Mouse (Mus musculus) heart, embryonic 11.5 days (tissue): Measurements from ENCODE around the gene Pax5. TPM values are rescaled to one million over a fixed set of nuclear protein-coding genes. Genes with fewer than 3 reads are reported as not detected.

ENCODE experiments used
- ATAC-seq: fragments of 200-750 bp; cut with Nextera tagmentation; replicated peaks from 2 replicates; pipeline ENCODE4 v1.8.0; 2017; ENCODE audit warnings: moderate library complexity; ENCODE audit not compliant: insufficient number of reproducible peaks, low FRiP score, low TSS enrichment
- H3K27ac ChIP-seq: fragments of 300-500 bp; sonication (generic); 2 replicates; pipeline ENCODE4 v1.5.1; 2014; ENCODE audit warnings: mild to moderate bottlenecking, low read depth, low read length
- H3K27me3 ChIP-seq: fragments of 300-500 bp; sonication (generic); 2 replicates; pipeline ENCODE4 v1.6.1; 2014; ENCODE audit warnings: mild to moderate bottlenecking, low read length, mixed read lengths; ENCODE audit not compliant: control insufficient read depth, insufficient read depth
- H3K36me3 ChIP-seq: fragments of 300-500 bp; sonication (generic); 2 replicates; pipeline ENCODE4 v1.6.1; 2014; ENCODE audit warnings: mild to moderate bottlenecking, low read length, moderate library complexity, mixed read lengths; ENCODE audit not compliant: control insufficient read depth, insufficient read depth
- H3K4me1 ChIP-seq: fragments of 300-500 bp; sonication (generic); 2 replicates; pipeline ENCODE4 v1.6.1; 2014; ENCODE audit warnings: low read length; ENCODE audit not compliant: control insufficient read depth, insufficient read depth
- H3K4me2 ChIP-seq: fragments of 300-500 bp; sonication (generic); 2 replicates; pipeline ENCODE4 v1.6.1; 2014; ENCODE audit warnings: mild to moderate bottlenecking, moderate library complexity
- H3K4me3 ChIP-seq: fragments of 300-500 bp; sonication (generic); 2 replicates; pipeline ENCODE4 v1.5.1; 2014; ENCODE audit warnings: low read depth, low read length
- H3K9ac ChIP-seq: fragments of 300-500 bp; sonication (generic); 2 replicates; pipeline ENCODE4 v1.6.1; 2014; ENCODE audit warnings: mild to moderate bottlenecking, low read depth, low read length, moderate library complexity
- H3K9me3 ChIP-seq: fragments of 300-500 bp; sonication (generic); replicated peaks from 2 replicates; pipeline ENCODE4 v1.6.1; 2016; ENCODE audit warnings: low read length; ENCODE audit not compliant: control insufficient read depth
- WGBS: fragments of 180-500 bp; shearing (Covaris S2); extraction: QIAGEN DNeasy Blood & Tissue Kit; methylation state at CpG from one replicate; pipeline ENCODE4 v1.1.7; 2014; ENCODE audit not compliant: insufficient replicate concordance; 5-methylcytosine and 5-hydroxymethylcytosine counted together
- polyA plus RNA-seq: library from polyadenylated mRNA; unstranded; fragments of >200 nt; fragmentation: Nextera tagmentation; extraction: Ambion mirVana; gene quantifications from 2 replicates; pipeline ENCODE4 v1.2.1, GENCODE M21; 2014

Gene Pax5
- polyA plus RNA-seq, 1 experiment from 2014 or later: not detected

- Histone ChIP-seq H3K27ac (no peak overlapping the region), H3K9ac (no peak overlapping the region), H3K4me3 (no peak overlapping the region), H3K4me2 (no peak overlapping the region), H3K9me3 (no peaks in the 10 kb centered on the region), H3K4me1 (no peaks in the 10 kb centered on the region), H3K27me3 (peaks cover 2% of the 10 kb centered on the region; the same call in 1 of the 2 replicates), H3K36me3 (no peaks in the 10 kb centered on the region)
- ATAC-seq: no peak
- WGBS: 65% methylated on average over 3 of the region's 3 CpGs
Measured at GRCm38 (mm10) chr4:44525336-44525735, 185.0 kb downstream of the Pax5 start.

DNA sequence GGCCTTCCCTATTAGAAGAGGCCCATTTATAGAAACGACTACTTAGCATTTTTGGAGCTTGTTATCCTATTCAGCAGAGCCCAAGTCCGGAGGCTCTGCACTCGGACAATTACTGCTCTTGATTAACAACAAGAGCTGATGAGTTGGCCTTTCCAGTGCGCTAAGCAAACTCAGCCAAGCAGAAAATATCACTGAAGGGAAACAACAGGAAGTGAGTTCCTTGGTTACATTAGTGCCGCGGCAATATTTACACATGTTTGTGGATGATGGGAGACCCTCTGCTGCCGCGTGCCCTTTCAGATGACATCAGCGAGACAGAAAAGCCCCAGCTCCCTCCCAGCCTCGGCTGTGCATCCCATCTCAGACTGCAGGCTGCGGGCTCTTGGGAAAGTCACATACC, 191.4 kb downstream of the Pax5 start:
- 71% methylated on average over 11 of the region's 11 CpGs for WGBS
- no peak for ATAC-seq
- no peaks in the 10 kb centered on the region for H3K36me3 ChIP-seq

GRCm38 (mm10) chr4:44513981-44514380, 196.3 kb downstream of the Pax5 start:
- H3K9me3 ChIP-seq: no peaks in the 10 kb centered on the region
- H3K36me3 ChIP-seq: no peaks in the 10 kb centered on the region
- ATAC-seq: no peak
- no peak overlapping the region for H3K27ac ChIP-seq
- H3K27me3 ChIP-seq: peaks cover 3% of the 10 kb centered on the region; the same call in 1 of the 2 replicates
- no peak overlapping the region for H3K9ac ChIP-seq
- 80% methylated on average over 4 of the region's 4 CpGs for WGBS
- no peak overlapping the region for H3K4me3 ChIP-seq
- H3K4me2 ChIP-seq: no peak overlapping the region
- H3K4me1 ChIP-seq: no peaks in the 10 kb centered on the region

More for the DNA sequence above, 191.4 kb downstream of the Pax5 start:
- Histone ChIP-seq H3K4me3 (no peak overlapping the region), H3K27ac (no peak overlapping the region), H3K27me3 (no peaks in the 10 kb centered on the region), H3K9me3 (no peaks in the 10 kb centered on the region), H3K9ac (no peak overlapping the region), H3K4me1 (no peaks in the 10 kb centered on the region), H3K4me2 (no peak overlapping the region)

DNA sequence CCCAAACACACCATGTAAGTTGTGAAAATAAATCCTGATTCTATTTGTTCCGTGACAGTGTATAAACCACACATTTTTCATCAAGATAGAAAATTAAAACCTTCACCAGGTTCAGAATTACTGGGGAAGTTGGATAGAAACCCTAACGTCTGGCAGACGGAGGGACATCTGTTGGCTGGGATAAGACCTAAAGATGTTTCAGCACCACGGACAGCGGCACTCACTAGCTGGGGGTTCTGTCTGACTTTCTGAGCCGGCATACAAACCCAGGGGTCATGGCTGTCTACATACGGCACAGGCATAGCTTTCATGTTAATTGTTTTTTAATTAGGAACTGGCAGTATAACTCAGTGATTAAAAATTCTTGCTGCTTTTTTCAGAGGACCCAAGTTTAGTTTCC, 198.6 kb downstream of the Pax5 start:
- Histone ChIP-seq H3K27me3 (peaks cover 13% of the 10 kb centered on the region), H3K4me2 (no peak overlapping the region), H3K9me3 (no peaks in the 10 kb centered on the region), H3K4me3 (no peak overlapping the region), H3K36me3 (no peaks in the 10 kb centered on the region), H3K4me1 (no peaks in the 10 kb centered on the region), H3K9ac (no peak overlapping the region), H3K27ac (no peak overlapping the region)
- no peak for ATAC-seq
- WGBS: 13% methylated on average over 7 of the region's 7 CpGs

GRCm38 (mm10) chr4:44508386-44509226, 201.7 kb downstream of the Pax5 start:
- Histone ChIP-seq H3K27me3 (peaks cover 13% of the 10 kb centered on the region), H3K36me3 (no peaks in the 10 kb centered on the region), H3K4me1 (no peaks in the 10 kb centered on the region), H3K4me3 (no peak overlapping the region), H3K4me2 (no peak overlapping the region), H3K9ac (no peak overlapping the region), H3K9me3 (no peaks in the 10 kb centered on the region), H3K27ac (no peak overlapping the region)
- no peak for ATAC-seq
- 30% methylated on average over 25 of the region's 25 CpGs for WGBS

GRCm38 (mm10) chr4:44507861-44508260, 202.4 kb downstream of the Pax5 start:
- Histone ChIP-seq H3K9me3 (no peaks in the 10 kb centered on the region), H3K27me3 (peaks cover 13% of the 10 kb centered on the region), H3K36me3 (no peaks in the 10 kb centered on the region), H3K4me1 (no peaks in the 10 kb centered on the region), H3K4me3 (no peak overlapping the region), H3K4me2 (no peak overlapping the region), H3K9ac (no peak overlapping the region), H3K27ac (no peak overlapping the region)
- WGBS: 50% methylated on average over 14 of the region's 14 CpGs
- ATAC-seq: no peak

DNA sequence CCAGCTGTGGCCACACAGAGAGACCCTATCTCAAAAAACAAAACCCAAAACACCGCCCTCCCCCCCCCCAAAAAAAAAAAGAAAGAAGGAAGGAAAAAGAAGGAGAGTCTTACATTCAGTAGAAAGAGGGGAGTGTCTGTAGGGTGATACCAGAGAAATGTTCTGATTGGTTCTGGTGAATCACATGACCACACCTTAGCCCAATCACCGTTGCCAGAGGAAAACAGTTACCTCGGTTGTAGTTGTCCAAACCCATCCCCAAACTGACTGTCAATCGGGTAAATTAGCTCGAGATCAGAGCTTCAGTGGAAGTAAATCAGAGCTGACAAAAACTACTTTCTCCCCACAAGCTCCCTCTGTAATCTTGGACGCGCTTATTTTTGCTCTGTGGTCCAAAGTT, 205.3 kb downstream of the Pax5 start:
- Histone ChIP-seq H3K27ac (no peak overlapping the region), H3K4me1 (no peaks in the 10 kb centered on the region), H3K9ac (no peak overlapping the region), H3K36me3 (no peaks in the 10 kb centered on the region), H3K9me3 (no peaks in the 10 kb centered on the region), H3K4me2 (no peak overlapping the region), H3K4me3 (no peak overlapping the region), H3K27me3 (peaks cover 13% of the 10 kb centered on the region)
- no peak for ATAC-seq
- WGBS: 69% methylated on average over 7 of the region's 7 CpGs

- Histone ChIP-seq H3K4me3 (no peak overlapping the region), H3K4me1 (no peaks in the 10 kb centered on the region), H3K36me3 (no peaks in the 10 kb centered on the region), H3K27ac (no peak overlapping the region), H3K9me3 (no peaks in the 10 kb centered on the region), H3K9ac (no peak overlapping the region), H3K27me3 (no peaks in the 10 kb centered on the region), H3K4me2 (no peak overlapping the region)
- 56% methylated on average over 9 of the region's 9 CpGs for WGBS
- ATAC-seq: no peak
Measured at GRCm38 (mm10) chr4:44502196-44502867, 208.0 kb downstream of the Pax5 start.
